Mouse (Mus musculus) ZHBTc4 (cell line): Measurements from ENCODE around the gene Cnpy4.

Experiments
- DNase-seq: peaks from one replicate; pipeline ENCODE4 v3.0.0-alpha.2; 2011; ENCODE audit warnings: low read depth, low spot score

The Cnpy4 gene

GRCm38 (mm10) chr5:138186950-138187638 is at the start of gene Cnpy4, which contains the start of gene Taf6:
Gene Cnpy4, plus strand, starts transcription at chr5:138187485.
Gene Taf6, minus strand, starts transcription at chr5:138187451.
- DNase-seq, result peak; percentile 91

- peak; percentile 79 for DNase-seq
Observed at GRCm38 (mm10) chr5:138137935-138138549, 49.2 kb upstream of the Cnpy4 start.

- no peak for DNase-seq
Observed at GRCm38 (mm10) chr5:138138585-138138984, 48.7 kb upstream of the Cnpy4 start.

- DNase-seq, result no peak
Observed at GRCm38 (mm10) chr5:138154390-138154789, 32.9 kb upstream of the Cnpy4 start.

GRCm38 (mm10) chr5:138155443-138155976 is 31.8 kb upstream of the Cnpy4 start, which contains the start of gene Zfp113:
Gene Zfp113, minus strand, starts transcription at chr5:138155744.
- peak; percentile 98 for DNase-seq

- peak; percentile 74 for DNase-seq
Observed at GRCm38 (mm10) chr5:138160224-138160762, 27.0 kb upstream of the Cnpy4 start.

- peak; percentile 97 for DNase-seq
Observed at GRCm38 (mm10) chr5:138160842-138161665, 26.2 kb upstream of the Cnpy4 start, which contains the start of gene Cops6. Gene Cops6, plus strand, starts transcription at chr5:138161071.

GRCm38 (mm10) chr5:138163046-138163445 is 24.2 kb upstream of the Cnpy4 start:
- DNase-seq, result peak; percentile 84

- no peak for DNase-seq
Observed at GRCm38 (mm10) chr5:138163610-138164009, 23.7 kb upstream of the Cnpy4 start.

GRCm38 (mm10) chr5:138165594-138165993 is 21.7 kb upstream of the Cnpy4 start:
- no peak for DNase-seq

GRCm38 (mm10) chr5:138170936-138171561 is 16.2 kb upstream of the Cnpy4 start:
- DNase-seq, result peak; percentile 98

- peak; percentile 99 for DNase-seq
Observed at GRCm38 (mm10) chr5:138171695-138172491, 15.4 kb upstream of the Cnpy4 start, which contains the start of the genes Ap4m1 and Mcm7. Gene Ap4m1, plus strand, starts transcription at chr5:138172002. Gene Mcm7, minus strand, starts transcription at chr5:138172422.

- peak; percentile 66 for DNase-seq
Observed at GRCm38 (mm10) chr5:138173217-138173616, 14.1 kb upstream of the Cnpy4 start.

- DNase-seq, result peak; percentile 89
Observed at GRCm38 (mm10) chr5:138187661-138188306, 499 bp downstream of the Cnpy4 start.

GRCm38 (mm10) chr5:138193771-138194727 is 6.8 kb downstream of the Cnpy4 start, which contains the start of gene Mblac1:
Gene Mblac1, plus strand, starts transcription at chr5:138194314.
- DNase-seq, result peak; percentile 94

GRCm38 (mm10) chr5:138194755-138195345 is 7.6 kb downstream of the Cnpy4 start:
- no peak for DNase-seq

- no peak for DNase-seq
Observed at GRCm38 (mm10) chr5:138195463-138195862, 8.2 kb downstream of the Cnpy4 start.

GRCm38 (mm10) chr5:138199576-138199975 is 12.3 kb downstream of the Cnpy4 start:
- peak; percentile 46 for DNase-seq
